Mouse (Mus musculus) small intestine, adult 2 months (tissue): ENCODE measurements around the gene Itprid1. TPM values are rescaled to one million over a fixed set of nuclear protein-coding genes. Genes with fewer than 3 reads are reported as not detected.

Source experiments
- H3K27ac ChIP-seq: fragments of 200-500 bp; 2 replicates; pipeline ENCODE4 v1.5.1; 2012; ENCODE audit warnings: low read depth, low read length, control low read depth, inconsistent platforms; ENCODE audit not compliant: insufficient read depth
- H3K27me3 ChIP-seq: fragments of 200-500 bp; 2 replicates; pipeline ENCODE4 v1.6.1; 2012; ENCODE audit warnings: mild to moderate bottlenecking, moderate library complexity, low read length, inconsistent platforms; ENCODE audit not compliant: control insufficient read depth, insufficient read depth
- H3K36me3 ChIP-seq: fragments of 200-500 bp; 2 replicates; pipeline ENCODE4 v1.6.1; 2012; ENCODE audit warnings: mild to moderate bottlenecking, low read length, control low read depth, inconsistent platforms; ENCODE audit not compliant: control insufficient read depth, insufficient read depth
- H3K4me1 ChIP-seq: fragments of 200-500 bp; 2 replicates; pipeline ENCODE4 v1.6.1; 2012; ENCODE audit warnings: low read length, inconsistent platforms, mixed read lengths; ENCODE audit not compliant: control insufficient read depth, insufficient read depth, insufficient read length
- H3K4me3 ChIP-seq: fragments of 200-500 bp; 2 replicates; pipeline ENCODE4 v1.5.1; 2012; ENCODE audit warnings: low read depth, mild to moderate bottlenecking, control low read depth, inconsistent platforms, low read length, moderate library complexity
- CTCF ChIP-seq: fragments of 200-500 bp; IDR thresholded peaks from 2 replicates; pipeline ENCODE4 v1.5.1; 2012; ENCODE audit warnings: low read depth, mild to moderate bottlenecking, control low read depth, inconsistent platforms, low read length, moderate library complexity, mixed read lengths; ENCODE audit not compliant: insufficient replicate concordance, insufficient read length; ENCODE audit errors: extremely low read depth
- POLR2A ChIP-seq: fragments of 200-500 bp; IDR thresholded peaks from 2 replicates; pipeline ENCODE4 v1.6.1; 2012; ENCODE audit warnings: low read depth, mild to moderate bottlenecking, control low read depth, inconsistent platforms, low read length, moderate library complexity
- WGBS: fragments of 180-500 bp; shearing (Covaris S2); methylation state at CpG from one replicate; pipeline ENCODE4 v1.1.7; 2018; 5-methylcytosine and 5-hydroxymethylcytosine counted together
- polyA plus RNA-seq: library from polyadenylated mRNA; depleted of rRNA; stranded (reverse); fragments of >200 nt; gene quantifications from 2 replicates; pipeline ENCODE4 v1.2.3, GENCODE M21; 2012

Gene Itprid1
- polyA plus RNA-seq, 1 experiment: 0.51 TPM

GRCm38 (mm10) chr6:55901568-55902328 is 65.1 kb downstream of the Itprid1 start:
- no peaks in the 10 kb centered on the region for H3K36me3 ChIP-seq
- TF ChIP-seq POLR2A: no peak
- TF ChIP-seq CTCF: no peak
- 79% methylated on average over 5 of the region's 5 CpGs for WGBS
- no peak overlapping the region for H3K4me3 ChIP-seq
- H3K27ac ChIP-seq: no peak overlapping the region
- H3K27me3 ChIP-seq: no peaks in the 10 kb centered on the region
- no peaks in the 10 kb centered on the region for H3K4me1 ChIP-seq

- no peak overlapping the region for H3K4me3 ChIP-seq
- TF ChIP-seq CTCF (no peak), POLR2A (no peak)
- H3K27me3 ChIP-seq: no peaks in the 10 kb centered on the region
- no peaks in the 10 kb centered on the region for H3K4me1 ChIP-seq
- H3K36me3 ChIP-seq: no peaks in the 10 kb centered on the region
- H3K27ac ChIP-seq: no peak overlapping the region
- 69% methylated on average over 1 of the region's 1 CpGs for WGBS
These were observed 65.6 kb downstream of the Itprid1 start for GRCm38 (mm10) chr6:55902329-55902605.

GRCm38 (mm10) chr6:55919206-55919605 is 82.5 kb downstream of the Itprid1 start:
- TF ChIP-seq POLR2A: no peak

GRCm38 (mm10) chr6:55920282-55920720 is 83.6 kb downstream of the Itprid1 start:
- 82% methylated on average over 3 of the region's 3 CpGs for WGBS
- no peak for TF ChIP-seq CTCF
- TF ChIP-seq POLR2A: no peak
- Histone ChIP-seq H3K4me3 (no peak overlapping the region), H3K27me3 (no peaks in the 10 kb centered on the region), H3K36me3 (no peaks in the 10 kb centered on the region), H3K4me1 (no peaks in the 10 kb centered on the region), H3K27ac (no peak overlapping the region)

More at GRCm38 (mm10) chr6:55919206-55919605, 82.5 kb downstream of the Itprid1 start:
- Histone ChIP-seq H3K36me3 (no peaks in the 10 kb centered on the region), H3K27ac (no peak overlapping the region), H3K27me3 (no peaks in the 10 kb centered on the region), H3K4me1 (no peaks in the 10 kb centered on the region), H3K4me3 (no peak overlapping the region)
- WGBS: 89% methylated on average over 5 of the region's 5 CpGs

- Histone ChIP-seq H3K27ac (no peak overlapping the region), H3K4me1 (no peaks in the 10 kb centered on the region), H3K4me3 (no peak overlapping the region), H3K36me3 (no peaks in the 10 kb centered on the region), H3K27me3 (no peaks in the 10 kb centered on the region)
- TF ChIP-seq CTCF (no peak), POLR2A (no peak)
- 73% methylated on average over 4 of the region's 4 CpGs for WGBS
These were observed 84.4 kb downstream of the Itprid1 start for GRCm38 (mm10) chr6:55920866-55921630.

- TF ChIP-seq POLR2A (no peak), CTCF (no peak)
These were observed 108.0 kb downstream of the Itprid1 start for GRCm38 (mm10) chr6:55944709-55945108.

GRCm38 (mm10) chr6:55950345-55951110 is 113.8 kb downstream of the Itprid1 start:
- TF ChIP-seq POLR2A: no peak
- TF ChIP-seq CTCF: peak; percentile 60; the same call in 1 of the 2 replicates
- Histone ChIP-seq H3K4me1 (no peaks in the 10 kb centered on the region), H3K4me3 (no peak overlapping the region), H3K27me3 (no peaks in the 10 kb centered on the region), H3K36me3 (no peaks in the 10 kb centered on the region), H3K27ac (no peak overlapping the region)
- 67% methylated on average over 8 of the region's 8 CpGs for whole genome bisulfite sequencing

More at GRCm38 (mm10) chr6:55944709-55945108, 108.0 kb downstream of the Itprid1 start:
- Histone ChIP-seq H3K4me1 (no peaks in the 10 kb centered on the region), H3K27me3 (no peaks in the 10 kb centered on the region), H3K4me3 (no peak overlapping the region), H3K27ac (no peak overlapping the region), H3K36me3 (no peaks in the 10 kb centered on the region)
- 73% methylated on average over 1 of the region's 1 CpGs for WGBS
